Mouse (Mus musculus): ENCODE results near the gene Asphd1.
"Not testable (repeated sequence)": the region's sequence is repeated elsewhere in the genome, so short reads cannot be mapped to it uniquely, and the experiment has no call there.

The Asphd1 gene

GRCm38 (mm10) chr7:126950647-126951615 is 1.5 kb upstream of the Asphd1 start:
- DNase-seq (ENCODE audit: low spot score) = peak; percentile 75

DNA sequence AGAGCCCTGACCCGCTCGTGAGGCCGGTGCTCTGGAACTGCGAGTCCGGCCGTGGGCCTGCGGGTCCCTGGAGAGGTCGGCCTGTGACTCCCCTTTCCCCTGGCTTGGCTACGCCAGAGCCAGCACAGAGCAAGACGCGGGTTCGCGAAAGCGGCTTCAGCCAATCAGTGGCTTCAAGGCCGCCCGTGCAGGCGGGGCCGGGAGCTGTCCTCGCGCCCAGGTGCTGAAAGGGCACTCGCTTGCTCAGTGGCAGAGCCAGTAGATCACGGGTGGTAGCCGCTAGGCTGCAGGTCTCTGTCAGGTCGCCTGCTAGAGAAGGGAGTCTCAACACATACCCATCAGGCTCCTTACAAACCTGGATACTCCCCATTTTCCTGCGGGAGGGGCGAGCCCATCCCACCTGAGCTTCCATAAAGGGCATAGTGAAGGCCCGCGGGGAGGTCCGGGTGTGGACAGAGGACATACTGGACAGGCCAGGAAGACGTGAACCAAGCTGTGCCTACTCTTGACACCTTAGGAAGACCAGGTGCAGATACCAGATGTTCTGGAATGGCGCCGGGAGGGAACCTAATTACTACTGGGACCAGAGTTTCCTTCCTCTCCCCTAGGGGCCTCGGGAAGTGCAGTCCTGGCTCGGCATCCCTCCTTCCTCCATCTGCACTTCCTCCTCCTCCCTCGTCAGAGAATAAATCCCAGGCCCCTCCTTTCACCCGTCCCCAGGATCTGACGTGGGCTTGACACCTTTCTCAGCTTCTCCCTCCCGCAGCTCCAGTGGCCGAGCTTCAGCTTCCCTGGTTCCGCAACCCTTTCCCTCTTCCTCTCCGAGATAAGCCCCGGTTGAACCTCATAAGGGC is 638 bp upstream of the Asphd1 start, which contains the start of gene Sez6l2:
Gene Sez6l2 (plus strand): TSS at position 771 of the 854 bp plus-strand sequence.
- DNase-seq (ENCODE audit: low spot score) = peak; percentile 91

DNA sequence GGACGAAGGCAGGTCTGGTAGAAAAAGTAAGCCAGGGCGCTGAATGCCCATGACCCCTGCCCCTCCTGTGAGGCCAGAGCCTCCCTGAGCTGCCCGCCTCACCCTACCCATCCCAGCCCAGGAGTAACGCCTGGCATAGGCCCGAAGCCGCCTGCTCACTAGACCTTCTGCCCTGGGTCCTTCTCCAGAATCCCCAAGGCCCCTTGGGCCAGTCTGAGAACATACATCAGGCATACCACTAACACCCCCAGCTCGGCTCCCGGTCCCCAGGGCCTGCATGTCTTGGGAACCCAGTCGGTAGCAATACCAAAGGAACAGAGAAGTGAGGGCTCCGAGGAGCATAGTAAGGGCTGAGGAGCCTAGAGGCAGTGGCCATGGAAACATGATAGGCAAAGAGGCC is 756 bp downstream of the Asphd1 start:
- no peak for DNase-seq (ENCODE audit: low spot score)

DNA sequence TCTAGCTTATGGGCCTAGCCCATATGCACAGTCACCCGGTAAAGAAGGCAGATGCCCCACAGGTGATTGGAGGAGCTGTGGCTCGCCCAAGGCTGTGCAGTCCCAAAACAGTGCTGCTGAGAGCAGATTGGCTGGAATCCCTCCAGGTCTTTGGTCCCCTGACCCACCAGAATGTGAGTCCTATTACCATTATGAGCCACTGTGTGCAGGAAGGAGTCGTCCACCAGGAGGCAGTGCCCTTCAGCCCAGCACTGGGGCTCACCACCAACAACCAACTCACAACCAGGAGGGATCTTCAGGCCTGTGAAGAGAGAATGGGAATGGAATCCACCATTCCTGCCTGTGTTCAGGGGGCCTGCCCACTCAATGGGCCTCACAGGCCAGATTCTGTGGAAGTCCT is 2.9 kb downstream of the Asphd1 start:
- peak; percentile 62 for DNase-seq (ENCODE audit: low spot score)

- no peak for DNase-seq (ENCODE audit: low spot score)
Observed at GRCm38 (mm10) chr7:126941801-126942200, 7.6 kb downstream of the Asphd1 start.

DNA sequence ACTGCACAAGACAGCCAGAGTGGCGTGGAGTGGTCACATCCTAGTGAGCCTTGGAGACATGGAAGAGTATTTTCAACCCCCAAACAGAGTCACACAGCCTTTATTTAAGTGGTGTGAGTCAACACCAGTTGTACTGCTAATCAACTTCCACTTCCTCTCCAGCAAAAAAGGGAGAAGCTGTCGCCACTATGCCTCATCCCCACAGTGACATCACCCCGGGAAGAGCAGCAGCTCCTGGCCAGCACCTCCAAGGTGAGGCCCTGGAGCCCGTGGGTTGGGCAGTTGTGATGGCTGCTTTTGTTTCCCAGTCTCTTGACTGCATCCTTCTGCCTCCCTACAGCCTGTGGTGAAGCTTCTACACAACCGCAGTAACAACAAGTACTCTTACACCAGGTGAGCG is 8.2 kb downstream of the Asphd1 start:
- peak; percentile 58 for DNase-seq (ENCODE audit: low spot score)

GRCm38 (mm10) chr7:126932652-126933051 is 16.7 kb downstream of the Asphd1 start:
- no peak for DNase-seq (ENCODE audit: low spot score)

- no peak for DNase-seq (ENCODE audit: low spot score)
Observed at GRCm38 (mm10) chr7:126929046-126929445, 20.3 kb downstream of the Asphd1 start.

DNA sequence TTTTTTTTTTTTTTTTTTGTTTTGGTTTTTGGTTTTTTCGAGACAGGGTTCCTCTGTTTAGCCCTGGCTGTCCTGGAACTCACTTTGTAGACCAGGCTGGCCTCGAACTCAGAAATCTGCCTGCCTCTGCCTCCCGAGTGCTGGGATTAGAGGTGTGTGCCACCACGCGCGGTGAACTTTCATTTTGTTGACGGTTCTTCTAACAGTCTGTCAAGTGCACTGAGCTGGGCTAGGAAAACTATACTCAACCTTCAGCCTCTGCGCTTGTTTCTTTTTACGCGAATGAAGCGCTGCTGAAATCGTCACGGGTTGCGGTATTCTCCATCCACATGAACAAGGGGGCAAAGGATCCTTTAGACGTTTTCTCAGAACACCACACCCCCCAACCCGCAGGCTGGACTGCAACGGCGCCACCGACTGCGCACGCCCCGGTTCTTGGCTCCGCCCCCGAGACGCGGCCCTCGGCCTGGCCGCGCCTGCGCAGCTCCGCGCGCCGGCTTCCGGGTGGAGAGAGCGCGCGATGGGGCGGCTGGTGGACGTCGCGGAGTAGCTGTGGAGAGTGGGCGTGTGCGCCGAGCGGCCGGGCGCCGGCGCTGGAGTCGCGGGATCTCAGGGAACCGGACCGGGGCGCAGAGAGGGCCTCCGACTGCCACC is 20.9 kb downstream of the Asphd1 start, which contains the start of gene Kctd13:
Gene Kctd13 (plus strand): TSS at position 496 of the 654 bp plus-strand sequence.
- DNase-seq (ENCODE audit: low spot score) = peak; percentile 97

GRCm38 (mm10) chr7:126926299-126926698 is 23.1 kb downstream of the Asphd1 start:
- DNase-seq (ENCODE audit: low spot score) = peak; percentile 53

DNA sequence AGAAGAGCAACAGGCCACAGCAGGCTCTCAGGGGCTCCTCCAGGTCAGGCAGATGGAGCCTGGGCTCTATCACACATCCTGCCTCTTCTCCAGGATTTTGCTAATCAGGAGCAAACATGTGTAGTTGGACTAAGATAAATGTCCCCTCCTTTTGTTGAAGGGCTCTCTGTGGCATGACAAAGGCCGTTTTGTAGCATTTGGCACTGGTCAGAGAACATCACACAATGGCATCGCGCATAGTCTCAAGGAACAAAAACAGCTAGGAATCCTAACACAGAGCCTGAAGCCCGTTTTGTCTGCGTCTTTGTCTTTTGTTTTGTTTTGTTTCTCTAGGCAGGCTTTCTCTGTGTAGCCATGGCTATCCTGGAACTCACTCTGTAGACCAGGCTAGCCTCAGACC is 25.4 kb downstream of the Asphd1 start:
- no peak for DNase-seq (ENCODE audit: low spot score)

- peak; percentile 84 for DNase-seq (ENCODE audit: low spot score)
Observed at GRCm38 (mm10) chr7:126922624-126923060, 26.7 kb downstream of the Asphd1 start, which contains the start of gene Tmem219. TSS of gene Tmem219 (minus strand) at chr7:126922917.

GRCm38 (mm10) chr7:126921563-126921962 is 27.8 kb downstream of the Asphd1 start:
- no peak for DNase-seq (ENCODE audit: low spot score)

DNA sequence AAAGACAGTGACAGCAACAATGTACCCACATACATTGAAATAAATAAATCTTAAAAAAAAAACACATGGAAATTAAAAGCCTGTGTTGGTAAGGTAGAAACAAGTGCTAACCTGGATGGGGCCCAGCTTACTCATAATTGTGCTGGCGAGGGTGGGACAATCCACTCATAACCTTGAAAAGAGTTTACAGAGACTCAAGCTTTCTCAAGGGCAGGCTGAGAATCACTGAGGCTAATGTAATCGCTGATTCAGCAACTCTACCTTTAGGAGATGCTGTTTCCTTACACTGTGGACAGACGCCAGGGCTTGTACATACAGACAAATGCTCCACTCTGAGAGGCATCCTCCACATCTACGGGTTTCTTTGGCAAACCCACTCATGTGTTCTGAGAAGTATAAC is 29.4 kb downstream of the Asphd1 start:
- DNase-seq (ENCODE audit: low spot score) = no peak

- not testable (repeated sequence) for DNase-seq (ENCODE audit: low spot score)
Observed at GRCm38 (mm10) chr7:126918356-126918755, 31.0 kb downstream of the Asphd1 start.

DNA sequence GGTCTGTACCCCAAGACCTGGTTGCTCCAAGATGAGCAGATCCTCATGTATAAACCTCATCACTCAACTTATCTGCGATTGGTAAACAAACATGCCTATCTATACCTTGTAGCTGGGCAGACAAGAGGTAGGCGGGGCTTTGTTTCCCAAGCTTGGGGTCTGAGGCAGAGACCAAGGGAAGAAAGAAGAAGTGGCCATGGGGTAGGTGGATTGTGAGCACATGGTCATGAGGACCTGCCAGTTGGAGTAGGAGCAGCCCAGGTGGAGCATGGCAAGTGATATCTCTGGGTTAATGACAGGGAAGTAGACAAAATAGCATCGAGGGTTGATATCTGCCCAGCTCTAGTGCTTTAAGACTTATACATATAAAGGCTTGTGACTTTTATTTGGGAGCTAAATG is 34.5 kb downstream of the Asphd1 start:
- DNase-seq (ENCODE audit: low spot score) = no peak

DNA sequence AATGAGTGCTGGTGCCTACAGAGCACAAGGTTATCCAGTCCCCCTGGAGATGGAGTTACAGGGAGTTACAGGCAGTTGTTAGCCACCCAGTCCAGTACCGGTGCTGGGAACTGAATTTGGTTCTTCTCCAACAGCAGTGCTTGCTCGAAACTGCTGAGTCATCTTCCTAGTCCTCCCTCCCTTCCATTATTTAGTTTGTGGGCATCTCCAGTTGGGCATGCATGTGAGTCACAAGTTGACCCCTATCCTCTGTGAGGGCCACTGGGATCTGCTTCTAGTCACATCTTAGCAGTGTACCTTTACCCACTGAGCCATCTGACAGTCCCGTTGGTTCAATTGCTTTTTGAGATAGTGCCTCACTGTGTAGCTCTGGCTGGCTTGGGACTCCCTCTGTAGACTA is 43.8 kb downstream of the Asphd1 start:
- DNase-seq (ENCODE audit: low spot score) = no peak

DNA sequence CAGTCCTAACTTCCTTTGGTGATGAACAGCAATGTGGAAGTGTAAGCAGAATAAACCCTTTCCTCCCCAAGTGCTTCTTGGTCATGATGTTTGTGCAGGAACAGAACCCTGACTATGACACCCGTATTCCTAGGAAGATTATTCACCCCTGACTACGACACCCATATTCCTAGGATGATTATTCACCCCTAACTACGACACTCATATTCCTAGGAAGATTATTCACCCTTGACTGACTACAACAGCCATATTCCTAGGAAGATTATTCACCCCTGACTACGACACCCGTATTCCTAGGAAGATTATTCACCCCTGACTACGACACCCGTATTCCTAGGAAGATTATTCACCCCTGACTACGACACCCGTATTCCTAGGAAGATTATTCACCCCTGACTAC is 49.6 kb downstream of the Asphd1 start:
- DNase-seq (ENCODE audit: low spot score) = not testable (repeated sequence)

DNA sequence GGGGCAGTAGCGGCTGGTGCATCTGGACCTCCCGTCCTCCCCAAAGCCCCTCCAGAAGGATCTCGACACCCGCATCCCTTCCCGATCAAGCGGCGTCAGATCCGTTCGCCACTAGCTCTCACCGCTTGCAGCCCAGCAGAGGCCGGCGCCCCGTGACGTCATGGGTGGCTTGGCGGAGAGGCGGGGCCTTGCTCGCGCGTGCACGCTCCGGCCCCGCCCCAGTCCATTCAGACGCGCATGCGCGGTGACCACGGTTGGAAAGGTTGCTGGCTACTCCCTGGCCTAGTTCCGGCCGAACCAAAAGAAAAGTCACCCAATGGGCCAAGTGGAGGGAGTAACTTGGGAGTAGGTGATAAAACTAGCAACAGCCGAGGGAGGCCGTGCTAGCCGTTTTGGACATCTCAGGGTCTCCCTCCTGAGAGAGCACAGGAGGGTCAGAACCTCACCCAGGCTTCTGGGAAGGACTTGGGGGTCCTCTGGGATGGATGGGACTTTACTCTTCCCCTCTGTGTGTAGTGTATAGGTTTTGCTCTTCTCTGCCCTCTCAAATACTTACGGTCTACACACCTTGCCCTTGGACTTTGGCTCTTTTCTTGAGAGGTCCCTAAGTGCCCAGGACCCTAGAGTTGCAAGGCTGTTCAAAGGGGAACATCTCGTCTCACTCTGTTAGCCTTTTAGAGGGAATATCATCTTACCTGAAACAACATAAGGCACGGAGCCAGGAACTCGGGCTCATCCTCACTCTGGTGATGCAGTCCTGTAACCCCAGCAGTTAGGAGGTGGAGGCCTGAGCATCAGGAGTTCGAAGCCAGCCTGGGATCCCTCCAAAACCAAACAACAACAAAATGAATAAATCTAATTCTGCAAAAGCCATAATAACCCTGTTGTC is 51.0 kb downstream of the Asphd1 start:
- DNase-seq (ENCODE audit: low spot score) = peak; percentile 94

DNA sequence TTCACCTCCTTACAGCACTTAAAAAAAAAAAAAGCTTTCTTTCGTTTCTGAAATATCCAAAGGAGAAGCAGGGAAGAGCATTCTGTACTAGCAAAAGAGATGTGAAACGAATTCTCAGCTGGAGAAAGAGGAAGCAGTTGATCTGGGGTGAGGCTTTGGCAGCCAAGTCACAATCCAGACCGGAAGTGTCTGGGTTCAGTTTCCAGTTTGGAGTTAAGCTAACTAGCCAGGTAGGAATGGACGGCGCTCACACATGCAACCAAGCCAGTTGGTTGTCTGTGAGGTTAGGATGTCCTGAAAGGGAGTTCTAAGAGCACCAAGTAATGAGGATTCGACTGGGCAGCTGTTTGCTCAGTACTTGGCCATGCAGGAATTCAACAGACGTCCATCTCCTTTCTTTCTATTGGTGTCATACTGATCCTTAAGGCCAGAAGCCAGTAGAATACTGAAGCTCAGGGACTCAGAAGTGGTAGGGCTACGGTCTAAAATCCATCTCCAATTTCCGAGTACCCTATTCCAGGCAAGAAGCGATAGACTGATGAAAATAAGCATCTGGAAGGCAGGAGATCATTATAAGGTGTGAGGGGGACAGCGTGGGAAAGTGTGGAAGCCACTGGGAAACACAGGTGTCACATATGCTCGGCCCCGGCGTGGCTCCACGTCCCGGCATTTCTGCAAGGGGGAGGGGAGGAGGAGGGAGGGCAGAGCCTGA is 51.8 kb downstream of the Asphd1 start:
- DNase-seq (ENCODE audit: low spot score) = no peak
